26 mouse cellular contexts compared by ENCODE assay signal in genomic region chr12:17318453-17318852, GRCm38 (mm10). TPM values are rescaled to one million over a fixed set of nuclear protein-coding genes. Genes with fewer than 3 reads are reported as not detected.
A peak's percentile ranks its signal among the peaks of the same experiment; 100 is the strongest.
DNase-seq lines count a peak whose midpoint lies in the region; ATAC-seq and TF ChIP-seq lines count a peak whose summit lies in the region.
"Had no signal": no experiment of that assay in that cellular context is flagged by ENCODE, and none has a peak within 500 bp of the region (broad histone marks: within the 10 kb centered on the region; RNA-seq: fewer than 3 reads in every experiment).

No protein-coding gene starts in this region.

- H3K4me2 ChIP-seq in lung, embryonic 14.5 days: no peak overlapping the region
- H3K4me2 ChIP-seq in intestine, embryonic 16.5 days (ENCODE audit: low read depth, low read length): no peak overlapping the region
- H3K4me2 ChIP-seq: embryonic facial prominence, embryonic 12.5 days; embryonic facial prominence, embryonic 15.5 days; hindbrain, embryonic 12.5 days had no signal

- peak; percentile 6 for DNase-seq in kidney, adult 9 months
- DNase-seq in kidney, postnatal 25 days: no peak
- peak; percentile 42 for DNase-seq in lung, embryonic 14.5 days
- no peak for DNase-seq in lung, postnatal 14 days
- DNase-seq in lung, postnatal 10 days: peak; percentile 28
- DNase-seq in thymus, adult 18-20 months: no peak
- DNase-seq: adrenal gland, postnatal 10 days; adrenal gland, postnatal 36 days; B cell, adult 2 months; cerebellum, adult 2 months; cerebellum, adult 9-11 months; cerebellum, postnatal 25 days; forebrain, postnatal 0 days; gastrocnemius, adult 2 months; gastrocnemius, postnatal 25 days; heart, adult 18-20 months had no signal

- H3K27ac ChIP-seq in lung, embryonic 14.5 days (ENCODE audit: low read depth): no peak overlapping the region
- no peak overlapping the region for H3K27ac ChIP-seq in intestine, embryonic 16.5 days (ENCODE audit: low read length)
- H3K27ac ChIP-seq: embryonic facial prominence, embryonic 12.5 days; embryonic facial prominence, embryonic 15.5 days; gastrocnemius, adult 2 months; heart, embryonic 10.5 days; hindbrain, embryonic 12.5 days had no signal

- no peak for TF ChIP-seq CTCF in lung, embryonic 14.5 days (IDR thresholded peaks at IDR 0.05; ENCODE audit: low read depth)

- no peak overlapping the region for H3K9ac ChIP-seq in lung, embryonic 14.5 days
- H3K9ac ChIP-seq in intestine, embryonic 16.5 days (ENCODE audit: low read depth, low read length): no peak overlapping the region
- H3K9ac ChIP-seq: embryonic facial prominence, embryonic 12.5 days; embryonic facial prominence, embryonic 15.5 days; forebrain, postnatal 0 days; hindbrain, embryonic 12.5 days had no signal

- H3K9me3 ChIP-seq in lung, embryonic 14.5 days (ENCODE audit: low read depth, low read length): no peaks in the 10 kb centered on the region
- no peaks in the 10 kb centered on the region for H3K9me3 ChIP-seq in intestine, embryonic 16.5 days (ENCODE audit: control insufficient read depth, low read length)
- H3K9me3 ChIP-seq: embryonic facial prominence, embryonic 12.5 days; embryonic facial prominence, embryonic 15.5 days; G1E; heart, embryonic 10.5 days; hindbrain, embryonic 12.5 days had no signal

- H3K36me3 ChIP-seq in lung, embryonic 14.5 days (ENCODE audit: insufficient read depth): no peaks in the 10 kb centered on the region
- no peaks in the 10 kb centered on the region for H3K36me3 ChIP-seq in intestine, embryonic 16.5 days (ENCODE audit: control insufficient read depth, insufficient read depth, low read length)
- H3K36me3 ChIP-seq: embryonic facial prominence, embryonic 12.5 days; embryonic facial prominence, embryonic 15.5 days; G1E; heart, embryonic 10.5 days; hindbrain, embryonic 12.5 days had no signal

- H3K4me1 ChIP-seq in lung, embryonic 14.5 days (ENCODE audit: insufficient read depth): no peaks in the 10 kb centered on the region; the same call in 1 of the 2 replicates
- H3K4me1 ChIP-seq in intestine, embryonic 16.5 days (ENCODE audit: control insufficient read depth, insufficient read depth, low read length): no peaks in the 10 kb centered on the region
- H3K4me1 ChIP-seq: embryonic facial prominence, embryonic 12.5 days; embryonic facial prominence, embryonic 15.5 days; hindbrain, embryonic 12.5 days had no signal

- peak; percentile 77 for ATAC-seq in lung, embryonic 14.5 days (ENCODE audit: insufficient read depth)
- no peak for ATAC-seq in intestine, embryonic 16.5 days
- ATAC-seq: forebrain, embryonic 14.5 days; forebrain, postnatal 0 days; hindbrain, embryonic 16.5 days; Patski had no signal

- WGBS in lung, embryonic 14.5 days: 54% methylated on average over 3 of the region's 3 CpGs
- 74% methylated on average over 3 of the region's 3 CpGs for WGBS in intestine, embryonic 16.5 days

- peaks cover 12% of the 10 kb centered on the region for H3K27me3 ChIP-seq in lung, embryonic 14.5 days (ENCODE audit: insufficient read depth, low read length)
- H3K27me3 ChIP-seq in intestine, embryonic 16.5 days (replicated peaks; ENCODE audit: control insufficient read depth, insufficient read depth, low read length): peaks cover 7% of the 10 kb centered on the region; the same call in 1 of the 2 replicates
- H3K27me3 ChIP-seq: CH12.LX had no signal

- H3K4me3 ChIP-seq in lung, embryonic 14.5 days (ENCODE audit: low read depth, low read length): no peak overlapping the region
- no peak overlapping the region for H3K4me3 ChIP-seq in intestine, embryonic 16.5 days (ENCODE audit: low read length)
- H3K4me3 ChIP-seq: embryonic facial prominence, embryonic 12.5 days; embryonic facial prominence, embryonic 15.5 days; gastrocnemius, adult 2 months; heart, embryonic 10.5 days; hindbrain, embryonic 12.5 days had no signal

RNA-seq across cellular contexts. Expression of gene Atp6v1c2, which starts 10.7 kb away (rescaled TPM):
- 0.97 and 1.0 TPM in 2 replicates for polyA plus RNA-seq in lung, embryonic 14.5 days (2014; fragmentation: Nextera tagmentation; extraction: Ambion mirVana)
- polyA plus RNA-seq in intestine, embryonic 16.5 days (2015; fragmentation: Nextera tagmentation; extraction: Ambion mirVana): 0.18 TPM in 1 of 2 replicates, not detected in the other
- polyA plus RNA-seq: G1E, Patski had no signal

RNA-seq across cellular contexts. Expression of gene Nol10, which starts 29.8 kb away (rescaled TPM):
- 27.0 and 30.0 TPM in 2 replicates for polyA plus RNA-seq in lung, embryonic 14.5 days (2014; fragmentation: Nextera tagmentation; extraction: Ambion mirVana)
- polyA plus RNA-seq in intestine, embryonic 16.5 days (2015; fragmentation: Nextera tagmentation; extraction: Ambion mirVana): 13.3 and 14.5 TPM in 2 replicates

RNA-seq across cellular contexts. Expression of gene Pdia6, which starts 52.1 kb away (rescaled TPM):
- 676 and 706 TPM in 2 replicates for polyA plus RNA-seq in lung, embryonic 14.5 days (2014; fragmentation: Nextera tagmentation; extraction: Ambion mirVana)
- polyA plus RNA-seq in intestine, embryonic 16.5 days (2015; fragmentation: Nextera tagmentation; extraction: Ambion mirVana): 612 and 650 TPM in 2 replicates

Comparison
In these comparisons a context has a peak if more than half of its experiments do, and no peak if none do; other contexts are left out.
1. DNase-seq: peak in kidney, adult 9 months (single experiment), lung, embryonic 14.5 days (single experiment) and lung, postnatal 10 days (single experiment); none in kidney, postnatal 25 days (0 of 2), lung, postnatal 14 days (single experiment) and thymus, adult 18-20 months (0 of 2).